Mouse (Mus musculus) liver, embryonic 13.5 days (tissue): ENCODE results near the gene Spdef. TPM values are rescaled to one million over a fixed set of nuclear protein-coding genes. Genes with fewer than 3 reads are reported as not detected.

ENCODE experiments used
- ATAC-seq: fragments of 200-750 bp; cut with Nextera tagmentation; 2 replicates; pipeline ENCODE4 v1.8.0; 2017; ENCODE audit warnings: low read depth, mild to moderate bottlenecking, moderate number of reproducible peaks, moderate library complexity
- DNase-seq: peaks from one replicate; pipeline ENCODE4 v3.0.0; 2022
- H3K27ac ChIP-seq: fragments of 300-500 bp; sonication (generic); 2 replicates; pipeline ENCODE4 v1.5.1; 2015; ENCODE audit warnings: moderate library complexity, mild to moderate bottlenecking, inconsistent platforms
- H3K27me3 ChIP-seq: fragments of 300-500 bp; sonication (generic); 2 replicates; pipeline ENCODE4 v1.6.1; 2015; ENCODE audit warnings: mild to moderate bottlenecking, inconsistent platforms
- H3K36me3 ChIP-seq: fragments of 300-500 bp; sonication (generic); 2 replicates; pipeline ENCODE4 v1.6.1; 2015; ENCODE audit warnings: mild to moderate bottlenecking, inconsistent platforms
- H3K4me1 ChIP-seq: fragments of 300-500 bp; sonication (generic); replicated peaks from 2 replicates; pipeline ENCODE4 v1.6.1; 2015; ENCODE audit warnings: inconsistent platforms
- H3K4me2 ChIP-seq: fragments of 300-500 bp; sonication (generic); 2 replicates; pipeline ENCODE4 v1.6.1; 2015; ENCODE audit warnings: inconsistent platforms, mild to moderate bottlenecking, moderate library complexity
- H3K4me3 ChIP-seq: fragments of 300-500 bp; sonication (generic); replicated peaks from 2 replicates; pipeline ENCODE4 v1.5.1; 2015; ENCODE audit warnings: mild to moderate bottlenecking, inconsistent platforms
- H3K9ac ChIP-seq: fragments of 300-500 bp; sonication (generic); 2 replicates; pipeline ENCODE4 v1.6.1; 2015; ENCODE audit warnings: mild to moderate bottlenecking, inconsistent platforms
- H3K9me3 ChIP-seq: fragments of 300-500 bp; sonication (generic); replicated peaks from 2 replicates; pipeline ENCODE4 v1.6.1; 2016; ENCODE audit warnings: inconsistent platforms
- WGBS: fragments of 180-500 bp; shearing (Covaris S2); methylation state at CpG from one replicate; pipeline ENCODE4 v1.1.7; 2015; ENCODE audit not compliant: insufficient replicate concordance; 5-methylcytosine and 5-hydroxymethylcytosine counted together
- polyA plus RNA-seq: library from polyadenylated mRNA; unstranded; fragments of >200 nt; fragmentation: Nextera tagmentation; extraction: Ambion mirVana; gene quantifications from 2 replicates; pipeline ENCODE4 v1.2.1, GENCODE M21; 2015

The Spdef gene
- polyA plus RNA-seq, 1 experiment from 2014 or later, result not detected

DNA sequence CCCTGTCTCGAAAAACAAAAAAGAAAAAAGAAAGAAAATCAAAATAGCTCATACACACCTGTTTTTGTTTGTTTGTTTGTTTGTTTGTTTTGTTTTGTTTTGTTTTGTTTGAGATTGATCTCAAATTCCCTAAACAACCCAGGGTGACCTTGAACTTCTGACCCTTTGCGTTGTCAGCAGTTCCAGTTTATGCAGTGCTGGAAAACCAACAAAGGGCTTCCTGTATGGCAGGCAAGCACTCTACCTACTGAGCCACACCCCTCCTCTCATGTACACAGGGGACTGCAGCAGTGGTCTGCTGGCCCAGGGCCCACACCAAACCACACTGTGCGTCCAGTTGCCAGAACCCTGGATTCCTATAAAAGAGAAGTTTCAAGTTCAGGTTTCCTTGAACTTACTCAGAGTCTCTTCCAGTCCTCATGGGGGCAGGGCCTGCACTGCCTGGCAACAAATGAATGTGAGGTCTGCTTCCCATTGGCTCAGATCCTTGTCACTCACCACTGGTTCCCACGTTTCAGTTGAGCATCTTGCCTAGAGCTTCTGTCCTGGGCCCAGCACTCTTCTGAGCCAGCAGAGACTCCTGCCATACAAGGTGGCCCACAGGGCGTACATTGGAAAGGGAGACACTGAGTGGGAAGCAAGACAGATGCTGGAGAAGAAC, 24.7 kb downstream of the Spdef start:
- H3K27me3 ChIP-seq, result peaks cover 25% of the 10 kb centered on the region
- H3K4me1 ChIP-seq, result peaks cover 9% of the 10 kb centered on the region
- no peaks in the 10 kb centered on the region for H3K9me3 ChIP-seq
- no peak overlapping the region for H3K27ac ChIP-seq
- H3K9ac ChIP-seq, result no peak overlapping the region
- DNase-seq, result no peak
- no peaks in the 10 kb centered on the region for H3K36me3 ChIP-seq
- ATAC-seq, result no peak
- H3K4me3 ChIP-seq, result no peak overlapping the region
- WGBS, result 43% methylated on average over 5 of the region's 5 CpGs
- H3K4me2 ChIP-seq, result no peak overlapping the region

DNA sequence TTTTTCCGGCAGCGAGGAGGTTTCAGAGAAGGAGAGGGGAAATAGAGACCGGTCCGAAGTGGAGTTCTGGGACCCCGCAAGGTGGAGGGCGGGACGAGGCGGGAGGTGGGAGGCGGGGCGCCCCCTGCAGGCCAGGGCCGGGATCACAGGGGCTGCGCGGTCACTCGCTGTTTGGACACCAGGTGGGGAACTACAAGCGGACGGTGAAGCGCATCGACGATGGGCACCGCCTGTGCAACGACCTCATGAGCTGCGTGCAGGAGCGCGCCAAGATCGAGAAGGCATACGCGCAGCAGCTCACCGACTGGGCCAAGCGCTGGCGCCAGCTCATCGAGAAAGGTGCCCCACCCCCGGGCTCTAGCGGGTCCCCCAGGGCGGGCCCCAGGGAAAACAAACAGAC, 26.2 kb downstream of the Spdef start:
- Histone ChIP-seq H3K9me3 (no peaks in the 10 kb centered on the region), H3K4me1 (peaks cover 5% of the 10 kb centered on the region), H3K27me3 (peaks cover 24% of the 10 kb centered on the region), H3K9ac (no peak overlapping the region), H3K4me2 (peak overlapping the region; percentile 66), H3K4me3 (peak overlapping the region; percentile 25), H3K36me3 (no peaks in the 10 kb centered on the region), H3K27ac (no peak overlapping the region)
- DNase-seq (no peak), ATAC-seq (0 out of 2 replicates have a peak, but pooled peaks have one; percentile 29)
- 1% methylated on average over 34 of the region's 34 CpGs for WGBS

DNA sequence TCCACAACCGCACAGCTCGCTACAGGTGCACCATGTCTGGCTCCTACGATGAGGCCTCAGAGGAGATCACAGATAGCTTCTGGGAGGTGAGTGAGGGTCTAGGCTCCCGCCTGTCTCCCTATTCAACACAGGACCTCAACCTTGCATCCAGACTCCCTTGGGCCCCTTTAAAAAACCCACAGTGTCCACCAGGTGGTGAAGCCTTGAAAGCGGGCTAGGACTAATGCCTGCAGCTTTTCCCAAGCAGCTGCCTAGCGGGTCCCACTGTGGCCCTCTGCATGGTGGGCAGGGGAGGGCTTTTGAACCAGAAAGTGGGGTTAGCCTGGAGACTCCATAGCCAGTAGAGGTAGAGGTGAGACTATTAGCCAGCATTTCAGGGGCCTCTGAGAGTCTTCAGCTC, 26.9 kb downstream of the Spdef start:
- H3K27me3 ChIP-seq, result peaks cover 17% of the 10 kb centered on the region
- no peak overlapping the region for H3K27ac ChIP-seq
- WGBS, result 70% methylated on average over 6 of the region's 6 CpGs
- no peak overlapping the region for H3K4me2 ChIP-seq
- H3K4me3 ChIP-seq, result no peak overlapping the region
- H3K36me3 ChIP-seq, result no peaks in the 10 kb centered on the region
- DNase-seq, result no peak
- H3K9me3 ChIP-seq, result no peaks in the 10 kb centered on the region
- no peak for ATAC-seq
- H3K9ac ChIP-seq, result no peak overlapping the region
- H3K4me1 ChIP-seq, result peaks cover 5% of the 10 kb centered on the region

DNA sequence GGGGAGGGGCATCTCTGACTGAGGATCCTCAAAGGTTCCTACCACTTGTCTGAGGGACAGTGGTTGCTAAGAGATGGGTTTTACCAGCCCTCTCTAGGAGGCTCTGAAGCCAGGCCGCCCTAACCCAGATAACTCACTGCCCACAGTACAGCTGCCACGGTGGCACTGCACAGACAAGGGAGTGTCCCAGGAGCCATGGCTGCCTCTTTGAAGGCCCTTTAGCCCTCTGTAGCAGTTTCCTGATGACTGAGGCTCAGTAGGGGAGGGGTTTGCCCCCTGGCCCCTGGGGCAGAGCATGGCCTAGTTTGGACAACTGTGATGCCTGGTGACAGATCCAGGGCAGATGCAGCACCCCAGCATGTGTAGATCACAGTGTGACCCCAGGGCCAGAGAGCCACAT, 27.9 kb downstream of the Spdef start:
- 57% methylated on average over 2 of the region's 2 CpGs for WGBS
- Histone ChIP-seq H3K9ac (no peak overlapping the region), H3K4me2 (no peak overlapping the region), H3K36me3 (no peaks in the 10 kb centered on the region), H3K27ac (no peak overlapping the region), H3K4me1 (peaks cover 5% of the 10 kb centered on the region), H3K9me3 (no peaks in the 10 kb centered on the region), H3K4me3 (no peak overlapping the region), H3K27me3 (peaks cover 7% of the 10 kb centered on the region)
- ATAC-seq (no peak), DNase-seq (no peak)

DNA sequence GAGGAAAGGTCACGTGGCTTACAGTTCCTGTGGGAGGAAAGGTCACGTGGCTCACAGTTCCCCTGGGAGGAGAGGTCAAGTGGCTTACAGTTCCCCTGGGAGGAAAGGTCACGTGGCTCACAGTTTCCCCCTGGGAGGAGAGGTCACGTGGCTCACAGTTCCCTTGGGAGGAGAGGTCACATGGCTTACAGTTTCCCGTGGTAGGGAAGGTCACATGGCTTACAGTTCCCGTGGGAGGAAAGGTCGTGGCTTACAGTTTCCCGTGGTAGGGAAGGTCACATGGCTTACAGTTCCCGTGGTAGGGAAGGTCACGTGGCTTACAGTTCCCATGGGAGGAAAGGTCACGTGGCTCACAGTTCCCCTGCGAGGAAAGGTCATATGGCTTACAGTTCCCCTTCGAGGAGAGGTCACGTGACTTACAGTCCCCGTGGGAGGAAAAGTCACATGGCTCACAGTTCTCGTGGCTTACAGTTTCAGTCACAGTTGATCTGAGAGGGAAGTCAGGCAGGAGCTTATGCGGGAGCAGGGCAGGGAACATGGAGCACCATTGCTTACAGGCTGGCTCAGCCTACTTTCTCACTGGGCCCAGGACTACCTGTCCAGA, 29.0 kb downstream of the Spdef start:
- Histone ChIP-seq H3K4me2 (no peak overlapping the region), H3K9me3 (no peaks in the 10 kb centered on the region), H3K27me3 (peaks cover 3% of the 10 kb centered on the region; the same call in 1 of the 2 replicates), H3K27ac (no peak overlapping the region), H3K36me3 (no peaks in the 10 kb centered on the region), H3K4me3 (no peak overlapping the region), H3K4me1 (peaks cover 5% of the 10 kb centered on the region), H3K9ac (no peak overlapping the region)
- WGBS, result 64% methylated on average over 17 of the region's 17 CpGs
- no peak for DNase-seq
- ATAC-seq, result no peak

DNA sequence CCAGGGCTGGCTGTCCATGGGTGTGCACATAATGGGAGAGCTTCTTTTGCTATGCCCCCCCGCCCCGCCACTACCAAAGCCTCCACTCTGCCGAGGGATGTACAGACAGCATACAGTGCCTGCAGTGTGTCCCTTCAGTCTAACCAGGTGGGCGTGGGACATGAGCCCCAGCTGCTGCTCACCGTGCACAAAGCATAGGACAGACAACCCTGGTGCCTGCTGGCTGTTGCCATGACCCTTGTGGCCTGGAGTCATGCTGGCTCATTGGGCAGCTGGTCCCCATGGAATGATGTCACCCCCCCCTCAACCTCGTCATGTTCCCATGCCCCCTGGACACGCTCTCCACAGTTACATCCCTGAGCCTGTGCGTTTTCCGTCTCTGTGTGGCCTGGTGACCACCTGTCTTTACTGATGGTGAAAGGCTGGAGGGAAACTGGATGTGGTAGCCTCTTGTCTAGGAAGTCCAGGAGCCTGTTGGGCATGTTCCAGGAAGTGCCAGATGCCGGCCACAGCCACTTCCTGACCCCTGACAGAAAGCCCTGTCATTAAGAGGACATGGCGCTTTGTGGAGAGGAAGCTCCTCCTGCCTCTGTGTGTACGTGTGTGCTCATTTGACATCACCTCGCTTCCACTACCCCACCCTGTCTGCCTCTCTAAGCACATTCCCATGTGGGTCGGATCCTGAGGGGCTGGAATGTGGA, 37.6 kb downstream of the Spdef start:
- no peak for ATAC-seq
- H3K9me3 ChIP-seq, result no peaks in the 10 kb centered on the region
- H3K9ac ChIP-seq, result no peak overlapping the region
- peaks cover 32% of the 10 kb centered on the region for H3K27me3 ChIP-seq
- WGBS, result 42% methylated on average over 14 of the region's 14 CpGs
- no peak overlapping the region for H3K27ac ChIP-seq
- H3K4me1 ChIP-seq, result no peaks in the 10 kb centered on the region
- no peak overlapping the region for H3K4me2 ChIP-seq
- no peak for DNase-seq
- H3K36me3 ChIP-seq, result no peaks in the 10 kb centered on the region
- no peak overlapping the region for H3K4me3 ChIP-seq

DNA sequence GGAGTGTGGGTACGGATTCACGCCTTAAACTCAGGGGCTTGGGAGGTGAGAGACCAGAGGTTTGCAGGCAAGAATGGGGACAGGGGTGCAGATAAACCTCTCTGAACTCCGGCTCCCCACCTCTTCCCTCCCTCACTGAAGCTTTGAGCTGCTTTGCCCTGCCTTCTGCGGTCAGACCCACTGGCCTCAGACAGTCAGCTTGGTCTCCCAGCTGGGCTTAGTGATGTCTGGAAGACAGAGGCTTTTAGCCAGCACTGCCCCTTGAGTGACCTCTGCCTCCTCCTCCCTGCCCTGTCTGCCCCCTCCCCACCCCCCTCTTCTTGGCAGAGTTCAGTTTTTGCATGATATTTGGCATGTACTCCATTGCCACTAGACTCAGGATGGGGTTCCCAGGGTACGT, 42.4 kb downstream of the Spdef start:
- Histone ChIP-seq H3K36me3 (no peaks in the 10 kb centered on the region), H3K4me1 (peaks cover 9% of the 10 kb centered on the region), H3K4me2 (no peak overlapping the region), H3K9me3 (no peaks in the 10 kb centered on the region), H3K9ac (no peak overlapping the region), H3K27me3 (peaks cover 71% of the 10 kb centered on the region), H3K4me3 (no peak overlapping the region), H3K27ac (no peak overlapping the region)
- ATAC-seq (0 out of 2 replicates have a peak, but pooled peaks have one; percentile 15), DNase-seq (no peak)
- WGBS, result 15% methylated on average over 5 of the region's 5 CpGs

DNA sequence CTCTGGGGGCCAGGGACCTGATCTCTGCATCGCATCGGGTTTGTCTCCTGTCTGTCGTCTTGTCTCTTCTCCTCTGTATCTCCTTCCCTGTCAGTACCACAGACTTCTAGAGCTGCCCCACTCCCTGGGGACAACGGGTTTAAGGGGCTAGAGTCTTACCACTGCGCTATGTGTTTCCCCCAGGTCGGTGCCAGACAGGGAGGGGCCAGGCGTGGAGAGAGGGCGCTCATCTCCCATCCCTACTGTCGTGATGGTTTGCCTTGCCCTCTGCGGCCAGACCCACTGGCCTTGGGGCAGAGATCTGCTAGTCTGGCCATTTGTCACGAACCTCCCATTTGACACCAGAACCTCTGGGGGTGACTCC, 43.2 kb downstream of the Spdef start:
- H3K4me2 ChIP-seq, result peak overlapping the region; percentile 54
- no peak for DNase-seq
- H3K36me3 ChIP-seq, result no peaks in the 10 kb centered on the region
- no peak for ATAC-seq
- peaks cover 71% of the 10 kb centered on the region for H3K27me3 ChIP-seq
- H3K27ac ChIP-seq, result no peak overlapping the region
- H3K9me3 ChIP-seq, result no peaks in the 10 kb centered on the region
- H3K9ac ChIP-seq, result no peak overlapping the region
- under 1% methylated on average over 11 of the region's 11 CpGs for WGBS
- H3K4me1 ChIP-seq, result peaks cover 9% of the 10 kb centered on the region
- H3K4me3 ChIP-seq, result peak overlapping the region; percentile 34; the same call in 1 of the 2 replicates

DNA sequence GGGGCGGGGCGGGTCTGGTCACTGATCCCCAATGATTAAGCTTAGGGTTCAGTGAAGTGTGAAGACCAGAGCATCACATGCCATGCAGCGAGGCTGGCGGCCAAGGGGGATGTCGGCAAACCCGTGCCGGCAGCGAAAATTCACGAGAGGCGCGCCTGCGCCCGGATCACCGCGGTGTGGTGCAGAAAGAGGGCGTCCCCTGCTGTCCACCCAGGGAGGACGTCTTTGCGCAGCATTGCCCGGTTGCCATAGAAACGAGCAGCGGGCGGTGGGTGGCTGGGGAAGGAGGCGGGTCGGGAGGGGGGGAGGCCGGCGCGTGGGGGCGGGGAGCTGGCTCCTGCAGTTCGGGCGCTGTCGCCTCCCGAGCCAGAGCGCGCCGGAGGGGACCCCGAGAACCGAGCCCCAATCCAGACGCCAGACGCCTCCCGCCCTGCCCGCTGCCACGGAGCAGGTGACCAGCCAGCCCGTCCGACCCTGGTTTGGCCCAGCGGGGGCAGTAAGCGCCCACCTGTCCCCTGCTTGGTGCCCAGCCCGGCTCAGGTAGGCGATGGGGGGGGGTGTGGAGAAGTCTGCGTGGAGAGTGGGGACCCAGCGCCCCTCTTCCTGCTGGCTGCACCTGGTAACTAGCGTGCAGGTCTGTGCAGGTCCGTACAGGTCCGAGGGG, 43.7 kb downstream of the Spdef start:
- H3K4me1 ChIP-seq, result peaks cover 9% of the 10 kb centered on the region
- H3K36me3 ChIP-seq, result no peaks in the 10 kb centered on the region
- H3K9ac ChIP-seq, result no peak overlapping the region
- 2% methylated on average over 45 of the region's 53 CpGs for WGBS
- H3K27me3 ChIP-seq, result peaks cover 67% of the 10 kb centered on the region
- no peak for ATAC-seq
- H3K4me3 ChIP-seq, result peak overlapping the region; percentile 34
- peak overlapping the region; percentile 54 for H3K4me2 ChIP-seq
- DNase-seq, result no peak
- H3K27ac ChIP-seq, result no peak overlapping the region
- no peaks in the 10 kb centered on the region for H3K9me3 ChIP-seq

DNA sequence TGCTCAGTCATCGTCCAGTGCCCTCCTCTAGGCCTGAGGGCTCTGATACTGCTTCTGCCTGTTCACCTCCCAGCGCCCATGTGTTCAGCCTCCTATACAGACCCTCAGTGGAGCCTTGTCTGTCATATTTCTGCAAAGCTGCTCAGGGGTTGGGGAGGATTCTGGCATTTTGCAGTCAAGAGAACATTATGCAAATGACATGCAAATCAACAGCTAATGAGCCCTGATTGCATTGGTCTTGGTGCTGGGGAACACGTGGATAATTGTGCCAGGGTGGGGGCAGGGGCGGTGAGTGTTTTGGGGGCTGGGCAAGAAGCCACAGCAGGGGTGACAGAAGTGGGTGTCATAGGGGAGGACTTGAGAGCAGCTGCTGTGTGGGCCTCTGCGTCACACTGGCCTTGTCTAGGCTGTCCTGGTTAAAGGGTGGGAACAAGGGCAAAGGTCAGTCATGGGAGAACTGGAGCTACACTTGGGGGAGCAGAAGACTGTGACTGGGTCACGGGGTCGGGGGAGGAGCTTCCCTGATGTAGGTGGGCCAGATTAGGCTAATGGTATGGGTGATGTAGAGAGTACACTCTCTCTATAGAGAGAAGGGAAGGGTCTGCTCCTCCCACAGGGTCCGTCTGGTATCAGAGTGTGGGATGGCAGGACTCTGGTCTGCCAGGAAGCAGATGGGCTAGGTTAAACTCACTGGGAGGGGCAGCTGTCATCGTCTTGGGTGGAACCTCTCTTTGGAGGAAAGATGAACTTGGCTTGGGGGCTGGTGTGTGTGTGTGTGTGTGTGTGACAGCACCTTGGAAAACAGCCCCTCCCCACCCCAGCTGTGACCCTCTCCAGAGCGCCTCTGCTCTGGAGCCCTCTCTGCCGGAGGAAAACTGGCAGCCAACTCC, 49.6 kb downstream of the Spdef start:
- no peak overlapping the region for H3K27ac ChIP-seq
- peaks cover 20% of the 10 kb centered on the region for H3K27me3 ChIP-seq
- DNase-seq, result no peak
- WGBS, result 47% methylated on average over 11 of the region's 11 CpGs
- H3K9ac ChIP-seq, result no peak overlapping the region
- H3K4me3 ChIP-seq, result no peak overlapping the region
- H3K4me1 ChIP-seq, result peaks cover 9% of the 10 kb centered on the region; the same call in 1 of the 2 replicates
- no peaks in the 10 kb centered on the region for H3K9me3 ChIP-seq
- H3K4me2 ChIP-seq, result no peak overlapping the region
- H3K36me3 ChIP-seq, result no peaks in the 10 kb centered on the region
- no peak for ATAC-seq
